Mouse (Mus musculus) adrenal gland, adult (tissue): Measurements from ENCODE around the gene Magi3.

ENCODE experiments used
- DNase-seq, 2 experiments: peaks; one replicate each; pipeline ENCODE4 v3.0.0; 2022 to 2023; ENCODE audit warnings: low spot score in 1 of 2; ENCODE audit not compliant: inconsistent age in 2 of 2

The Magi3 gene

DNA sequence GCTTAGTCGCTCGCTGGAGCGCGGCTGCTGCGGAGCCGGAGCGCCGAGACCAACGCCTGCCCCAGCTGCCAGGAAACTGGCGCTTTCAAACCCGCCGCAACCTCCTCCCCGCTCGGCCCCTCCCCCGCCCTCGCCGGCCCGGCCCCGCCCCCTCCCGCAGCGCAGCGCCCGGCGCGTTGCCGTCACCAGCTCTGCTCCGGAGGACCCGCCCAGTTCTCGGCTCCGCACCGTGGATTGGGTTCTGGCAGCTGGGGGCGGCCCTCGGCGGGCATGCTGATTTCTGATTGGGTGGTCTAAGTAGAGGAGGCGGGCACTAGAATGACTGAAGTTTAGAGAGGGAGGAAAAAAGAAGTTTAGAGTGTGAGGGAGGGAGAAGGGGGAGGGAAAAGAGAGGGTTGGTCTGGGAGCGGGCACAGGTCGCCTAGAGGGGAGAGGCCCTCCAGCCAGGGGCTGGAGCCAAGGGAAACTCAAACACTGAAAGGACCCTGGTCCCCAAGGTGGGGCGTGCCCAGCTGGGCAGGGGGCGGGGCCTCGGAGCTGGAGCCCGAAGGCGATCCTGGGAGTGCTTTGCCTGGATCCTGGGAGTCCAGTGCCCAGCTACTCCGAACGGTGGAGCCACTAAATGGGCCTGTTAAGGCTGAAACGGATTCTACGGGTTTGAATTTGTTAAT, at the start of gene Magi3:
Gene Magi3, minus strand, starts transcription at position 80 of the 671 bp plus-strand sequence.
- DNase-seq: peak; percentile 99

DNA sequence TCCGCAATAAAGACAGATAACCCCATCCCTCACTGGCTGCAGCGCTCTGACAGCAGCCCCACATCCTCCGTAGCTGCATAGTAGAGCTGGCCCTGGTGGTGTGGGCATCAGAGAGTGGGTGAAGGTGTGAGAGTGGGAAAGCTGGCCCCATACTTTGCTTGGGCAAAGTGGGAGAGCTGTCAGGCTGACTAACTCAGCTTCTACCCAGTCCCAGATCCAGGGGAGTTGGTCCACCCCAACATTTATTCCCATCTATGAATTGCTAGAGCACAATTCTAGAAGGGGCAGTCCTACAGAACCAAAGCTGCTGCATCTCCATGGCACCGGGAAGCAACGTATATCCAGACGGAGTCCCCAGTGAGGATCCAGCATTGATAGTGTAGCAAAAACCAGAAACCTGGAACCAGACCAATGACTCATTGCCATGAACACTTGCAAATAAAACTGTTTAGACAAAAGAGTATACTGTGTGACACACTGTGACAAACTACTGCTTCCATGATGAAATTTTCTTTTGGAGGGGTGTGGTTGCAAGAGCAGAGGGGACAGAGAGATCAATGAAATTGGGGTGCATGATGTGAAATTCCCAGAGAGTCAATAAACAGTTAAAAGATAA, 44.5 kb upstream of the Magi3 start:
- no peak for DNase-seq

DNA sequence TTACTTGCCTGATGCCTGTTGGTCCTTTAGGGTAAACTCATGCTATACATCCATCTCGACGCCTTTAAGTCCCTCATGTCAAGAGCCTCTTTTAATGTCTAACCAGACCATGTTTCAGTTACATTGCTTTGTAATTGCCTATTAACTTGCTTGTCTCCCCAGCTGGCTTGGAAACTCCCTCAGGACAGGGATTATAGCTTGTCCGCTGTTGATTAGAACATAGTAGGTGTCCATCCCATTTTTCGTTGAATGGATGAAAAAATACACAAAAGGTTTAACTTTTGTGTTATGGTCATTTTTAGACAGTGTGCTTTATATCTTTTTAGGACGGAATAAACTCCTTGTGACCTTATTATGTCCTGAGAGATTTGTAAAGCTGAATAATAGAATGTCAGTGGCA, 40.0 kb upstream of the Magi3 start:
- DNase-seq: no peak

DNA sequence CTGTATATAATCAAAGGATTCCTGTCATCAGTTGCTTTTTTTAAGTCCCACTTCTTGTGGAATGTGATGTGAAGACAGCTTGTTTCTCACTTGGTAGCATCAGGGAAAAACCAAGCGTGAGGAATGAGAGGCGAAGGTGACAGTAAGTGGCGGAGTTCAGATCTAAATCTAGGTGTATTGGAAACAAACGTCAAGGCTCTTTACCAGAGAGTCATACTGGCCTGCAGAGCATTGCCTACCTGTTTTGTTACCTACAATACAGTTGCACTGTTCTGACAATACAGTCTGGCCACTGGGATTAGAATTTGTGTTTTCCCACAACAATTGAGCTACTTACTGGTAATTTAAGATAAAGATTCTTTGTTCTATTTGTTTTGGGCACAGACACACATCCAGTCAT, 39.0 kb upstream of the Magi3 start:
- DNase-seq: no peak

DNA sequence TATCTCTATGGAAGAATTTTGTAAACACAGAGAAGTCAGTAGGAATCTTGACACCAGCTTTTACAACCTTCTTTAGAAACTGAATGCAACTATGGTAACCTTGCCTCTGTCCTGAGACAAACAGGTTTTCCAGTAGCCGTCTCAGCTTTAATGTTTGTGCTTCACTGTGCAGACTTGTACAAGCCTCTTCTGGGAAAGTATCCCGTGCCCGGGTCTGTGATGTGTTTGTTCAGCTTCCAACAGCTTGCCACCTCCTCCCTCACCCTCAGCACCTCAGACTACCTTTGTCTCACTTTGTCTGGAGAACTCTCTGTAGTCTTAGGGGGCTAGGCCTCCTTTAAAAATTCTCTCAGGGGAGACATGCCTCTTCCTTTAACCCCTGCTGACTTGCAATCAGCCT, 36.9 kb upstream of the Magi3 start:
- DNase-seq: no peak

DNA sequence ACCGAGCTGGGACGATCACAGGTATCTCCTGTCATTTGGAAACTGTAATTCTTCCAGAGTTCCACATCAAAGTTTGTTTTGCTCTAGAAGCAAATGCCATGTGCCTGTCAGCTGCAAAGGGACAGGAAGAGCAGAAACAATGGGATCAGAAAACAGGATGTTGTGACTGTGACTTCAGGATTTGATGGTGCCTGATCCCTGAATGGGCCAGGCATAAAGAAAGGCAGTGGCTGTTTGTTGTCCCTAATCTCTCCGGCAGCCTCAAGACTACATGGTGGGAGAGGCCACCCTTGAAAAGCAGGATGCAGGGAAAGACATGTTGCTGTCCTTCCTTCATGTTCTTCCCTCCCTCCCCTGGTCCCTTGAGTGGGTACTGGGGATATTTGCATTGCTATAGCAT, 33.6 kb upstream of the Magi3 start:
- DNase-seq: no peak

DNA sequence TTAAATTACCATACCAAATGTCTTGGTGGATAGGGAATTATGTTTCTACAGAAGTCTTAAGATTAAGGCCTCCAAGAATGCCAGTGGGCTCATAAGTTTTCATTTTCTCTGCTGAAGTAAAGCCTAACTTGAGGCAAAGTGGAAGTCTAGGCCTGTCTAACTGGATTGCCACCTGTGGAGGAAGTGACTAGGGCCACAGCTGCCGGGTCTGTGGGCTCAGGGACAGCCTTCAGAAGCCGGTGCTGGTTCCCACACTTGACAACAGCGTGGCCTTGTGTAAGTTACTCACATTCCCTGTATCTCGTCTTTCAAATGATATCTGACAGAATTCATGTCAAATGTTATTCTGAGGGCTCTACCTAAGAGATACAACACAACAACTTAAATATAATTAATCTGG, 27.7 kb upstream of the Magi3 start:
- DNase-seq: no peak

DNA sequence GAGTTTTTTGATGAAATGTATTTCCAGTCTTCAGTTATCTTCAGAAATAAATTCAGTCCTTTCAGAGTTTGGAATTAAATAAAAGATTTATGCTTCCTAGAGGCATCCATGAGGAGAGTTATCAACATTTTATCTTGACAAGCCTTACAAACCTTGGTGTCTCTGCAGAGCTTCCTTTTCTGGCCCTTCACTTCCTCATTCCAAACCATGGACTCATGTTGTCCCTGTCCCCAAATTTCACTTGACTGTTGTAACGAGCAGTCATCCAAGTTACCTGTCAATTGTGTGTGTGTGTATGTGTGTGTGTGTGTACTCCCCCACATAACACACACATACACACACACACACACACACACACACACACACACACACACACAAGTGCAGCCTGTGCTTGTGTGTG, 26.9 kb upstream of the Magi3 start:
- DNase-seq: no peak

DNA sequence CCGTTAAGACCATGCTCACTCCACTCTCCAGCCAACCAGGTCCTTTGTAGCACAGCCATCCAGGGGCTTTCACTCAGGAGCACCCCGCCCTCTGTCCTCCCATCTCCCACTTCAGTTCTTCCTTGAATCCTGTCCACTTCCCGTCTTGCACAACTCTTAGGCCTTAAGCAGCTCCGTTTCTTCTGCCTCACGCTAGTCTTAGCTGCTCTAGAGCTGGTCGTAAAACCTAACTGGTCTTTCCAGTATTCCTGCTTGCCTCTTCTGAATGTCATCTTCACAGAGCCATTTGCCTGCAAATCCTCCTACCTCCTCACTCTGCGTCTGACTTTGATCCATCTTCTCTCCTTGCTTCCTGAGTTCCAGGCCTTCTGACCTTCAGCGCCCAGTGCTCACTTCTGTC, 24.2 kb upstream of the Magi3 start:
- no peak for DNase-seq

DNA sequence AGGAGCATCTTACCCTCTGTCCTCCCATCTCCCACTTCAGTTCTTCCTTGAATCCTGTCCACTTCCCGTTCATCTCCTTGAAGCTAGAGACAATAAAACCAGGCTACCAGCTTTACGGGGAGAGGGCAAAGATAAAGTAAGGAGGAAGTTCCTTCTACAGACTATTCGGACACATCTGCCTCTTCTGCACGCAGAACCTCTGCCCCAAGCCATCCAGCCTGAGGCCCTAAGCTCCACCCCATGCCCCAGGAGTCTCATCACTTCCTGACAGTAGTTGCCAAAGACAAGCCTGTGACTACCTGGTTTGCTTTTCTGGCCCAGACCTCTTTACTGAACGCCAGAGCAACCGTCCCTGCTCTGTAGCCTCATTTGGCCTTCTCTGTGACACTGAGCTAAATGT, 23.8 kb upstream of the Magi3 start:
- DNase-seq: no peak

DNA sequence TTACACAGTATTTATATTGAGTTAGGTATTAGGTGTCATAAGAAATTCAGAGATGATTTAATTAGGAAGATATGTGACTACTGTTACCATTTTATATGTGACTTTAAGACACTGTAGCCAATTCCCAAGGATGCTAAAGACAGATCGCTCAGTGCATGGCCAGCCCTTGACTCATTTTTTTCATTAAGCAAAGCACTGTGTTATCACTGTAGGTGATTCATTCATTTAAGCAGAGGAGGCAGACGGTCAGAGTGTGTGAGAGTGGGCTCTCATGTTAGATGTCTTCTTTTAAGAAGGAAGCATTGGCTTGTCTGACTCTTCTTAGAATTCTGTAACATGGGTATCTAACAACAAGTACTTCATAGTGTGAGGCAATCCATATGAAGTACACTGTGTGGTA, 19.6 kb upstream of the Magi3 start:
- no peak for DNase-seq

DNA sequence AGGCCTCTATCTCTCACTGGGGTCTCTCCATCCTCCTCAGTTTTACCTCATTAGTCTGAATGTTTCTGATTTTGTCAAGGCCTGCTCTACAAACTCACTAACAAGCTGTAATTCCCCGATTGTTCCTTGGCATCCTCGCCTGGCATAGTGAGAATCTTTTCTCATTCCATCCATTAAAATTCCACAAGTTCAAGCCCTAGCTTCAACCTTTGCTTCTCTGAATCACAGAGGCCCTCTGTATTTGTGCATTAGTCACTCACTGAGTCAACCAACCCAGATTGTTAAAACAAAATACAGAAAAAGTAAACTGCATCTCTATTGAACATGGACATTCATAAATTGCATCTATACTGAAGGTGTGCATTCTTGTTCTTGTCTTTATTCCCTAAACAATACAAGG, 19.2 kb upstream of the Magi3 start:
- no peak for DNase-seq

DNA sequence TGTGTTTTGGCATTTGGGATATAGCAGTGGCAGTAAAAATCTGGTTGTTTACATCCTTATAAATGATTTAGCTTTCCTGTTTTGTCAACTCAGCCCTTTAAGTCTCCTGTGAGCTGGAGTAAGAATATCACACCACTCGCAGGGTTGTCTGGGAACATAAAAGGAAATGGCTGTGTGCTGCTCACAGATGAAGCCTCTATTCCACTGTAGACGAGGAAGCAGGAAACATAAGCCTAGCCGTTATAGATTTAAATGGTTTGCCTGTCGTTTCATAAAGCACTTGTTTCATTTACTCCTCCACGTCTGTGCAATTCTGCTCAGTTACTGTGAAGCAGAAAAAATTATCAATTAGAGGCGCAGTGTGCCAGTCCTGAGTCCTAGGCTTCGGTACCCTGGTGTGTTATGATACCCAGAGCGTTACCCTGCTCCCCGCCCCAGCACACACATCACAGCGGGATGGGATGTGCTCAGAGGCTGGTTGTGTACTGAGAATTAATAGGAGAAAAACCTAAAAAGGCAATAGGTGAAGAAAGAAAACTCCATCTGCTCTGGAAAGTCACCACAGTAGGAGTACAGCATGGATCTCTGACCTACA, 17.8 kb upstream of the Magi3 start:
- DNase-seq: no peak

DNA sequence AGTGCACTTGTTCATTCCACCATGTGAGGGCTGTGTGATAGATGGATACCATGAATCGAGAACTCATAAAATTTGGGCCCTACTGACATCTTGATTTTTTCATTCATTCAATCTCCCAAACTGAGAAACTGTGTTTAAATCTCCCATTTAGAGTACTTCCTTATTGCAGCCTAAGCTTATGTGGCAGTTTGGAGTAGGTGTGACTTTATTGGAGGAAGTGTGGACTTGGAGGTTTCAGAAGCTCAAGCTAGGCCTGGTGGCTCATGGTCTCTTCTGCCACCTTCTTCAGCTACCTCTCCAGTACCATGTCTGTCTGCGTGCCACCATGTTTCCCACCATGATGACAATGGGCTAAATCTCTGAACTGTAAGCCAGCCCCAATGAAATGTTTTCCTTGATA, 15.9 kb upstream of the Magi3 start:
- DNase-seq: no peak

DNA sequence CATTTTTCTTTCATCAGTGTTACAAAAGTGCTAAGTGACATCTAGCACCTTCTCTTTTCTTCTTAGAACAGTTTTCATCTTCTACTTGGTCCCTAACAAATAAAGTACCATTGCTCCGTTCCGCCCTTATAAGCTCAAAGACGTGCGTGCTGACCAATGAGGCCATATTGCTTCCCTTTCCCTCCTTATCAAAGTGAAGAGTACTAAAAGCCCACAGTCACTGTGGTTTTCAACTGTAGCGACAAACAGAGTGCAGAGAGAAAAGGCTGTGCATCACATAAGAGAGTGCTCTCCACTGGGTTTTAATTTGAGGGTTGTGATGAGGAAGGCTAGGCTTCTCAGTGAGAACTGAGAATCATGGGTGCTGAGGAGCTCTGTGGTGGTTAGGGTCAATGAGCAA, 14.9 kb upstream of the Magi3 start:
- DNase-seq: no peak

DNA sequence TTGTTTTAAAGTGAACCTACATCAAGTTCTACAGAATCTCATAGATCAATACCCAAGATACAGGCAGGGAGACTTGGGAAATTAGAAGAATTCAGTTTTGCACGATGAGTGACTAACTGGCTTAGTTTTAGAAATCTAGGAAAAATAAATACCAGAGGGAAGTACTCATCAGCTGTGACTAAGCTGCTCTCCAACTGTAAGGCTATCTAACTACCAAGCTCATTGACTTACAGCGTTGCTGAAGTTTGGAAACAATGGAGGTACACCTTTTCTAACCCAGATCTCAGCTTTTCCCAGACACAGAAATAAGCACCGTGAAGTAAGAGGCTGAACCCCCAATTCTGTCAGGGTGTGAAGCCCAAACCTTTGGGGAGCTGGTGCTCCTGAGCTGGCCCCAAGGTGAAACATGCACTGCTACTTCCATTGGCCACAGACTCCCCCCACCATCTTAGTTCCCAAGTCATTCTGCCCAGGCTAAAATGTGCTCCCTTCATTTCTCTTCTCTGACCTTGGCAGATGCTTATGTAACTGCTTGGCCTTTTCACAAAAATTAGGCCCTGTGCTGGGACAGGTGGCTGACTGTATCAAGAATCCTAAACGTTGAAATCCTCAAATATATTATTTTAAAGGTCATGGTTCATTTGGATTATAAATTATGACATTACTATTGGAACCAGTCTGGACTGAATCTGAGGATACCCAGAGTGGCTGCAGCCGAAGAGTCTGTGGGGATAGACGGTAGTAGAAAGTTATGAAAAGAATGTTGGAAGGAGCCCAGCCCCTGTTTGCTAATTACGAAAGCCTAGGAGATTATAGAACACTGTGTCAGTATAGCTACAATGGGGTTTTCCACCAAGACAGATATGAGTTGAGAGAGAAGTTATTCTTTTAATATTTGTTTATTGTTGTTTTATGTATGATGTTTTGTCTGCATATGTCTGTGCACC, 13.5 kb upstream of the Magi3 start:
- DNase-seq: peak; percentile 43 to 77

DNA sequence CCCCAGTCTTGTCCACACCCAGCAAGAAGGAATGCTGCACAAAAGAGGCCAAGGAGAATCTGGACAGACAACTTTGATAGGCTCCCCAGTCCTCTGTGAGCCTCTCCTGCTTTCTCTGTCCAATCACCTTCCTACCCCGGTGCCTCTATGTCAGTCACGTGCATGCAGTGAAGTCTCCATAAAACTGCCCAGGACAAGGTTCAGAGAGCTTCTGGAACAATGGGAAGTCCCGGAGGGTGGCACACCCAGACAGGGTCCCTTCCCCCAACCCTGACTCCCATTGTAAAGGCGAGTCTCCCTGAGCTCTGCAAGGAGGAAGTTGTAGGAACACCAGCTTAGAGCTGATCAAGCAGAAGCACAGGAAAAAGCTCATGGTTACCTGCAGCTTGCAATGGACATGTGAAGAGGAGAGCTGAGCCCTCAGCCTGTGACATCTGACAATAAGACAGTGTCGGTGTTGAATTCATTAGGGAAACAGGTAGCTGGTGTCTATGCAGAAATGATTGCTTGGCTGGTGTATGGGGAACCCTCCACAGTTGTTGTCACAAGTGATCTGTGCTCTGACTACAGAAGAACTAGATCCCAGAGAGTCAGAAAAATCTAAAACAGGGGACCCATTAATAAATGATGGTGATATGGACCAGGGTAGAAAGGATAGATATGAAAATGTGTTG, 7.4 kb upstream of the Magi3 start:
- peak in 1 of 2 experiments; percentile 35 for DNase-seq

DNA sequence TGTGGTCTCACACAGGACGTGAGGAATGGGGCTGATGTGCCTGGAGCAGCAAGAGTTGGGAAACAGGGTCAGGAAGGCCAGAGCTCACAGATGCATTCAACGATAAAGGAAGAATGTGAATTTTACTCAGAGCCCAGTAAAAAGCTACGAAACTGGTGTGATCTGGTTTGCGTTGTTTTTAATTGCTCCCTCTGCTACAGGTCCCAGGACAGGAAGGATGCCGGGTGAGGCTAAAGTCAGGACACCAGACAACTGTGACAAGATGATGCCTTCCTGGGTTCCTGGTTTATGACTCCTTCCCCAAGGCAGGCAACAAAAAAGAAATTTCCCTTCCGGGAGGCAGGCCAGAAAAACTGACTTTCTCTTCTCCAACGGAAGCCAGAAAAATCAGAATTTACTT, 6.6 kb upstream of the Magi3 start:
- DNase-seq: peak in 1 of 2 experiments; percentile 47

DNA sequence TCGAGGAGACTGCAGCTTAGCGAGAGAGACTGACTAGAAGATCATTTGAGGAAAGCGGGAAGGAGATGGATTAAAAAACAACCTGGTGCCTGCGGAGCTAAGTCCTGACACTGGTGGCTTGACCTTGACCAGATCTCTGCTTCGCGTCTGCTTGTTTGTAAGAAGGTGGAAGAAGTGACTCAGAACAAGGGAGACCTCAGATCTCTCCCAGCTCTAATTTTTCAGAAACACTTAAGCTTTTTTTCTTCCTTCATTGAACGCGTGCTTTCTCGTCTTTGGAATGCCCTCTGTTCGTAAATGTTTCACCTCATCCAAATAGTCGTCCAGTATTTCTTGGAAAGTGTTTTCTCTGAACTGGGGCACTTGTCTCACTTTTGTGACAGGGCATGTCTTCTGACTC, 982 bp upstream of the Magi3 start:
- DNase-seq: peak in 1 of 2 experiments; percentile 60

DNA sequence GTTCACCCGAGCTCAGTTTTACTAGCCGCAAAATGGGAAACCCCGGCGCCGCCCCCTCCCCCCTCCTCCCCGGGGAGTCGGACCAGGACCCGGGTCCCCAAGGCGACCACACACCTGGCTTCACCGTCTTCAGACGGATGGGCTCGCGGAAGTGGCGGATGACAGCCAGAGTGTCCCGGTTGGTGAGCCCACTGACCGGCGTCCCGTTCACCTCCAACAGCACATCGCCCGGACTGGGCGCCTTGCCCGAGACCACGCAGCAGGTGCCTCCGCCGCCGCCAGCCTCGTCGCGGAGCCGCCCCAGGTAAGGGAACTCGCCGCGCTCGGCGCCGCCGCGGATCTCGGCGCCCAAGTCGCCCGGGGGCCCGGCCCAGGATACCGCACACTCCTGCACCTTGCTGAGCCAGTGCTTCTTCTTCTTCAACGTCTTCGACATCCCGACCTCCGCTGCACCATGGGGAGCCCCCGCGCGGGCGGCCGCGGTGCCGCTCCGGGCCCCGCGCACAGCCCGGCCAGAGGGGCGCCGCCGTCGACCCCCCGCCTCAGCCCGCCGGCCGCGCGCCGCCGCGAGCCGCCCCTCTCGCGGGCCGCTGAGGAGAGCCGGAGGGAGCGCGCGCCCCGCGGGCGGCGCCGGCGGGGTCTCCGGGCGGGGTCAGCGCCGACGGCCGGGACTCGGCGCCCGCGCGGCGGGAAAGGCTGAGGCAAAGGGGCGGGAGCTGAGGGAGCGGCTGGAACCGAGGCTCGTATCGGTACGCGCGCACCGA, 461 bp downstream of the Magi3 start:
- DNase-seq: peak; percentile 74 to 90
